Mouse (Mus musculus): ENCODE data around the gene Mcmbp. TPM values are rescaled to one million over a fixed set of nuclear protein-coding genes. Genes with fewer than 3 reads are reported as not detected.

Mcmbp gene
- 11.4 and 19.3 TPM in 2 replicates for polyA plus RNA-seq (2012; ENCODE audit: low replicate concordance)

GRCm38 (mm10) chr7:128740334-128740733 is at the start of gene Mcmbp:
Gene Mcmbp, minus strand, starts transcription at chr7:128740495.

GRCm38 (mm10) chr7:128744684-128745485 is 4.6 kb upstream of the Mcmbp start, which contains the start of gene Sec23ip:
Gene Sec23ip, plus strand, starts transcription at chr7:128744943.

Other genes starting within 250 kb of the Mcmbp start
- 65.5 and 71.9 TPM in 2 replicates for gene Bag3, start 216.9 kb downstream of the Mcmbp start, polyA plus RNA-seq (2012; ENCODE audit: low replicate concordance)
- gene Inpp5f, start 129.2 kb downstream of the Mcmbp start, polyA plus RNA-seq (2012; ENCODE audit: low replicate concordance): 2.2 and 2.7 TPM in 2 replicates
- 5.2 and 31.9 TPM in 2 replicates for gene Sec23ip, start 4.4 kb upstream of the Mcmbp start, polyA plus RNA-seq (2012; ENCODE audit: low replicate concordance)